Mouse (Mus musculus) midbrain, embryonic 12.5 days (tissue): Measurements from ENCODE around the gene Elfn1. TPM values are rescaled to one million over a fixed set of nuclear protein-coding genes. Genes with fewer than 3 reads are reported as not detected.

Source experiments
- ATAC-seq: fragments of 200-750 bp; cut with Nextera tagmentation; 2 replicates; pipeline ENCODE4 v1.8.0; 2017; ENCODE audit warnings: low read depth, moderate TSS enrichment, moderate library complexity; ENCODE audit not compliant: low FRiP score
- H3K27ac ChIP-seq: fragments of 300-500 bp; sonication (generic); replicated peaks from 2 replicates; pipeline ENCODE4 v1.5.1; 2016; ENCODE audit warnings: mild to moderate bottlenecking
- H3K27me3 ChIP-seq: fragments of 300-500 bp; sonication (generic); 2 replicates; pipeline ENCODE4 v1.6.1; 2016; ENCODE audit warnings: mild to moderate bottlenecking
- H3K36me3 ChIP-seq: fragments of 300-500 bp; sonication (generic); 2 replicates; pipeline ENCODE4 v1.6.1; 2016
- H3K4me1 ChIP-seq: fragments of 300-500 bp; sonication (generic); 2 replicates; pipeline ENCODE4 v1.6.1; 2016
- H3K4me2 ChIP-seq: fragments of 300-500 bp; sonication (generic); replicated peaks from 2 replicates; pipeline ENCODE4 v1.6.1; 2016; ENCODE audit warnings: mild to moderate bottlenecking, moderate library complexity
- H3K4me3 ChIP-seq: fragments of 300-500 bp; sonication (generic); 2 replicates; pipeline ENCODE4 v1.5.1; 2016; ENCODE audit warnings: mild to moderate bottlenecking
- H3K9ac ChIP-seq: fragments of 300-500 bp; sonication (generic); replicated peaks from 2 replicates; pipeline ENCODE4 v1.6.1; 2016; ENCODE audit warnings: mild to moderate bottlenecking, moderate library complexity
- H3K9me3 ChIP-seq: fragments of 300-500 bp; sonication (generic); 2 replicates; pipeline ENCODE4 v1.6.1; 2016; ENCODE audit warnings: mild to moderate bottlenecking
- WGBS: fragments of 180-500 bp; shearing (Covaris S2); methylation state at CpG from one replicate; pipeline ENCODE4 v1.1.7; 2016; 5-methylcytosine and 5-hydroxymethylcytosine counted together
- polyA plus RNA-seq: library from polyadenylated mRNA; unstranded; fragments of >200 nt; fragmentation: Nextera tagmentation; extraction: Ambion mirVana; gene quantifications from 2 replicates; pipeline ENCODE4 v1.2.1, GENCODE M21; 2016

The Elfn1 gene
- polyA plus RNA-seq, 1 experiment from 2014 or later = 0.94 TPM

DNA sequence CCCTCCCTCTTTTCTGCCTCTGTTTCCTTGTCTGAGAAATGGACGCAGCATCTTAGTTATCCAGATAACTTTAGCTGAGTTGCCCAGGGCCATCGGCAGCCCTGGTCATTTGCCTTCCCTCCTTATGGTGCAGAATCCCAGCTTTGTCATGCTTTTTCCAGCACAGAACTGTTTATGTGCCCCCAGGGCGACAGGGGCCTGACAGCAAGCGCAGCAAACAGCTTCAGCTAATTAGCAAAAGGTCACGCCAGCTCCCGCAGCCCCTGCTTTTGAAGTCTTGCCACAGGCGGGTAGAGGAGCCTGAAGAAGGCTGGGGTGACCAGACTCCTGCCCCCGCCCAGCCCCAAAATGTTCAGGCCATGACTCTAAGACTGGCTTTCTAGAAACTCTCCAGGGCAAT, 41.6 kb downstream of the Elfn1 start:
- ATAC-seq = no peak
- 52% methylated on average over 8 of the region's 8 CpGs for WGBS
- Histone ChIP-seq H3K27me3 (no peaks in the 10 kb centered on the region), H3K4me1 (peaks cover 14% of the 10 kb centered on the region), H3K36me3 (no peaks in the 10 kb centered on the region), H3K4me2 (no peak overlapping the region), H3K27ac (no peak overlapping the region), H3K9ac (no peak overlapping the region), H3K4me3 (no peak overlapping the region), H3K9me3 (no peaks in the 10 kb centered on the region)

DNA sequence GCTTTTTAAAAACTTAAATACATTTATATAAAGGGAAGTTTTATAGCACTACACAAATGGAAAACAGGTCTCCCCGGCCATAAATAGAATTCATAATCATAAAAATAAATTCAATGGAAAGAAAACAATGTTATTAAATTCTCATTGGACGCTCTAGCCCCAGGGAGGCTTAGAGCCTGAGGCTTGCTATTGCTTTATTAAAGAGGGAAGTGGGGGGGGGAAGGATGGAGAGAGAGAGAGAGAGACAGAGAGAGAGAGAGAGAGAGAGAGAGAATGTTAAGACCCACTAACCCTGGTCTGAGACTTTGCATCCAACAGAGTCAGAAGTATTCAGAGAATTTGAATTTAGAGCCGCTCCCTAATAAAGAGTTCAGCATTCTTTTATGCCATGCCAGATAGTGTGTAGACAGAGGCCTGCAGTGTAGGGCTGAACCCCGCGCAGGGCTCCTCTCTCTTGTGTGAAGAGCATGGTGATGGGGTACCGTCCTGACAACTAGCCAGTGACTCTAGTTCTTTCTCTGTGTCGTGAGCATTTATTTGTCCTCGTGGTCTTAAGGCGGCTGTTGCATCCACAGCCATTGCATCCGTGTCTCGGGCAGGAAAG, 42.3 kb downstream of the Elfn1 start:
- WGBS = 76% methylated on average over 11 of the region's 11 CpGs
- Histone ChIP-seq H3K27me3 (no peaks in the 10 kb centered on the region), H3K9me3 (no peaks in the 10 kb centered on the region), H3K9ac (no peak overlapping the region), H3K36me3 (no peaks in the 10 kb centered on the region), H3K4me2 (no peak overlapping the region), H3K4me1 (peaks cover 18% of the 10 kb centered on the region), H3K4me3 (no peak overlapping the region), H3K27ac (peak overlapping the region; percentile 54)
- no peak for ATAC-seq

DNA sequence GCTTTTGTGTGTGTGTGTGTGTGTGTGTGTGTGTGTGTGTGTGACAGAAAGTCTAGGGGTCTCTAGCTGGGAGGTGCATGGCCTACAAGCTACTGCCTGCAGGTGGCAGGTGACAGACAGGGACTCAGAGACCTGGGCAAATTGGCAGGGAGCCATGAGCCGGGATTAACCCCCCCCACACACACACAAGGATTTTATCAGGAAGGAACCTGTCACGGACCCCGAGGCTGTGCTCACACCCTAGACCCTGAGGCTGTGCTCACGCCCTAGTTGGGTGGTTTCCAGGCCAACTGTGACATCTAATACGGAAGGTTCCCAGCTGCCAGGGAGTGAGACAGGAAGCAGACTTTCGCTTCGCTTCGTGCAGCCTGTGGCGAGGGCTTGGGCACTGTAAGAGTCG, 49.1 kb downstream of the Elfn1 start:
- no peaks in the 10 kb centered on the region for H3K9me3 ChIP-seq
- H3K4me2 ChIP-seq = no peak overlapping the region
- no peaks in the 10 kb centered on the region for H3K36me3 ChIP-seq
- no peak for ATAC-seq
- H3K27me3 ChIP-seq = no peaks in the 10 kb centered on the region
- H3K9ac ChIP-seq = no peak overlapping the region
- peaks cover 8% of the 10 kb centered on the region for H3K4me1 ChIP-seq
- 73% methylated on average over 10 of the region's 10 CpGs for WGBS
- H3K27ac ChIP-seq = no peak overlapping the region
- H3K4me3 ChIP-seq = no peak overlapping the region

DNA sequence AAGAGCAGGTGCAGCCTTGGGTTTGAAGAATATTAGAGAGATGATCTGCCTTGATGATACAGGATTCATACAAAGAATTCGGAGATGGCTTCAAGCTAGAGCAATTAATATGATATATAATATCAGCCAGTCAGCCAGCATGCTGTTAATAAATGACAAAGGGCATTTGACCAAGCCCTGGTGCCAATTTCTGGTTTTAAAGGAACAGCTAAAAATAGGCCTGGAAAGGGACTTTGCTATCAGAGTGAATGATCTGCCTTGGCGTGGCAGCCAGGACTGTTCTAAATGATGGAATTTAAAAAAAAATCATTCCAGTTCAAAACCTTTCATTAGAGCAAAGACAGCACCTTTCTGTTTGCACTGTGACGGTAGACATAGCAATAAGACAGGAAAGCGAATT, 52.0 kb downstream of the Elfn1 start:
- no peaks in the 10 kb centered on the region for H3K27me3 ChIP-seq
- H3K4me3 ChIP-seq = no peak overlapping the region
- H3K9me3 ChIP-seq = no peaks in the 10 kb centered on the region
- H3K4me2 ChIP-seq = no peak overlapping the region
- ATAC-seq = no peak
- H3K4me1 ChIP-seq = peaks cover 7% of the 10 kb centered on the region
- no peak overlapping the region for H3K9ac ChIP-seq
- WGBS = 93% methylated on average over 4 of the region's 4 CpGs
- H3K36me3 ChIP-seq = no peaks in the 10 kb centered on the region
- H3K27ac ChIP-seq = no peak overlapping the region

DNA sequence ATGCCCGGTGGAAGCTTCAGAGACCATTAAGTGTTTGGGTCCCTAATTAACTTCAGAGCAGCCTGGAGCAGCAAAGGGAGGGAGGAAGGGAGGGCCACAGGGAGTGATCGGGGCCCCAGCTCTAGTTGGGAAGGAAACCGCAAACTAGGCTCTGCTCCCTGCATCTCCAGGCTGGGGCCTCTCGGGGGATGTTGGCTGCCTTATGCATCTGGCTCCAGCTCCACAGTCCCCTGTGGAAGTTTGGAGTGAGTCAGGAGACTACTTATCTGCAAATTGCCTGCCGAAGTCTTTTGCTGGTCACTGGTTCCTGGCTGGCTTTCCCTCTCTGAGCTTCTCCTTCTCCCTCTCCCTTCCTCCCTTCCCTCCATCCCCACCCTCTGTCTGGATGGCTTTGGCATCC, 56.6 kb downstream of the Elfn1 start:
- 0 out of 2 replicates have a peak, but pooled peaks cover 11% of the 10 kb centered on the region for H3K27me3 ChIP-seq
- H3K36me3 ChIP-seq = no peaks in the 10 kb centered on the region
- no peak for ATAC-seq
- peaks cover 5% of the 10 kb centered on the region; the same call in 1 of the 2 replicates for H3K4me1 ChIP-seq
- H3K9ac ChIP-seq = no peak overlapping the region
- no peaks in the 10 kb centered on the region for H3K9me3 ChIP-seq
- H3K4me2 ChIP-seq = no peak overlapping the region
- WGBS = 70% methylated on average over 5 of the region's 5 CpGs
- no peak overlapping the region for H3K27ac ChIP-seq
- no peak overlapping the region for H3K4me3 ChIP-seq

DNA sequence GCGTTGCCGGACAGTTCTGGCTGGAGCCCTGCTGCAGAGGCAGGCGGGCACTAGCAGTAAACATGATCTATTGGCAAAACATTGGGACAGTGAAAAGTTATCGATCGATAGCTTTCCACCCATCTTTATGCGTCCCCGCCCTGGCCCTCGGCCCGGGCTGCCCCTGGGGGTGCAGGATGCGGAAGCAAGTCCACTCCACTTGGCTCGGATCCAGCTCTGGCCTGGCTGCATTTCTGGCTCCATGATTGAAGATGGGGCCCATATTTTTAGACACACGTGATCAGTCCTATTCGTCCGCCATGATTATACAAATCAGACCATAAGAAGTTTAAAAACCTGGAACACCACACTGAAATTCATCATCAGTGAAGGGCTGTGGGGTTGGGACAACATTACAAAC, 57.9 kb downstream of the Elfn1 start:
- no peaks in the 10 kb centered on the region for H3K36me3 ChIP-seq
- H3K9me3 ChIP-seq = no peaks in the 10 kb centered on the region
- H3K27ac ChIP-seq = no peak overlapping the region
- 89% methylated on average over 14 of the region's 14 CpGs for whole genome bisulfite sequencing
- peaks cover 8% of the 10 kb centered on the region; the same call in 1 of the 2 replicates for H3K4me1 ChIP-seq
- H3K9ac ChIP-seq = no peak overlapping the region
- 0 out of 2 replicates have a peak, but pooled peaks cover 11% of the 10 kb centered on the region for H3K27me3 ChIP-seq
- ATAC-seq = no peak
- no peak overlapping the region for H3K4me3 ChIP-seq
- H3K4me2 ChIP-seq = no peak overlapping the region

DNA sequence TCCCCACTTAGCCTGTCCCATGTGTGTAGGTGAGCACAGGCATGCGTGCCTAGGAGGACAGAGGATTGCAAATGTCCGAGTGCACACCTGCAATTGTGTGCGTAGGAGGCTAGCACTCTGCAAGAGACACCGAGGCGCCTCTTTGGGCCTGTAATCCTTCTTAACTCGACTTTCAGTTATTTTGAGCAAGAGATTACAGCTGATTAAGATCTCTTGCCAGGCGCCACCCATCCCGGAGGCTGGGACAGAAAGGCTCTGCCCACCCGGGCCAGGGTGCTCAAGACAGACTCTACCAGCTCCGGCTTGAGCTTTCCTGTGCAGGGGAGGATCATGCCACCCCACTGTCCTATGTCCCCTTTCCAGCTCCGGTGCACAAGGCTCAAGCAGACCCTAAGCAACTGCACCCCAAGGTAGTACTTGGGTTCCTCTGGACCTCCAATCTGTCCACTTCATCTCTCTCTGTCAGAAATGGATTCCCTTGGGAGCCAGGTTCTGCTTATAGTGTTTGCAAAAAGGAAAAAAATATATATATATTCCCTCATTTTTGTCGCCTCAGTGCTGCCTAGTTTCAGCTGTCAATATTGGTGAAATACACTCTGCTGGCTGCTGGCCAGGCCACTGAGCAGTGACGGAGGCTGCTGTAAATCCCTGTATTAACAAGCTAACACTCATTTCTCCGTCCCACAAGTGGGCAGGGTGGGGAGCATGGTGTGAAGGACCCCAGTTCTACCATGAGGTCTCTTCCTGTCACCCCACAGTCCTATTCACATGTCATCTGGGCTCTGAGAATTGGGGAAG, 61.6 kb downstream of the Elfn1 start:
- Histone ChIP-seq H3K27me3 (peaks cover 17% of the 10 kb centered on the region; the same call in 1 of the 2 replicates), H3K4me1 (peaks cover 7% of the 10 kb centered on the region; the same call in 1 of the 2 replicates), H3K27ac (no peak overlapping the region), H3K4me3 (no peak overlapping the region), H3K4me2 (no peak overlapping the region), H3K9ac (no peak overlapping the region), H3K36me3 (no peaks in the 10 kb centered on the region), H3K9me3 (no peaks in the 10 kb centered on the region)
- WGBS = 69% methylated on average over 14 of the region's 14 CpGs
- ATAC-seq = no peak

DNA sequence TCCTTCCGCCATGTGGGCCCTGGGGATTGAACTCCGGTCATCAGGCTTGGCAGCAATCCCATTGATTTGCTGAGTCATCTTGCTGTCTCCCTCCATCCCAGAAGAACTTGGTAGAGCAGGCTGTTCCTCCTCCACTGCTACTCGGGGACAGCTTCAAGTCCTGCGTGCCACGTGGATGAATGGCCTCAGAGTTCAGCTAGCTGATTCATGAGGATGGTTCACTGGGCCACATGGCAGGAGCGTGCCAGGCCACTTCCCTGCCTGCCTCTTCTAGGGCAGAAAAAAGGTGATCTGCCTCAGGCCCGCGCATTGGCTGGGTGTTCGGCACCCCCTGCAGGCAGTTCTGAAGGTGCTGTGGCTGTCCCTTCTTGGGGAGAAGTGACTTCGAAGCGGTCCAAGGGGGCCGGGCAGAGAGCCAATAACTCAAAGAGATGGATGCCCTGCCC, 62.5 kb downstream of the Elfn1 start:
- ATAC-seq = no peak

DNA sequence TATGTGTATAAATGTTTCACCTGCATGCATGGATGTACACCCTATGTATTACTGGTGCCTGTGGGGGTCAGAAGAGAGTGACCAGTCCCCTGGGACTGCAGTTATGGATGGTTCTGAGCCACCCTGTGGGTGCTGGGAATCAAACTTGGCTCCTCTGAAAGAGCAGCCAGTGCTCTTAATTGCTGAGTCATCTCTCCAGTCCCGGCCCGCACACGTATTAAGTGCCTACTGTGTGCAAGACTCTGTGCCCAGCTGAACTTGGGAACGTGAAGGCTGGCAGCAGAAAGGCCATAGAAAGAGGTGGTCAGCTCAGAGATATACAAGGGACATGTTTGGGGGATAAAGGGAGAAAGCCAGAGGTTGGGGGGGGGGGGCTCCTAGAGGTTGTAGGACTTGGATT, 68.8 kb downstream of the Elfn1 start:
- peaks cover 12% of the 10 kb centered on the region for H3K4me1 ChIP-seq
- 81% methylated on average over 4 of the region's 4 CpGs for WGBS
- no peak overlapping the region for H3K4me2 ChIP-seq

More for the DNA sequence above, 62.5 kb downstream of the Elfn1 start:
- Histone ChIP-seq H3K9ac (no peak overlapping the region), H3K9me3 (no peaks in the 10 kb centered on the region), H3K36me3 (no peaks in the 10 kb centered on the region), H3K27ac (no peak overlapping the region), H3K4me3 (no peak overlapping the region), H3K4me1 (peaks cover 4% of the 10 kb centered on the region; the same call in 1 of the 2 replicates), H3K4me2 (no peak overlapping the region), H3K27me3 (peaks cover 17% of the 10 kb centered on the region; the same call in 1 of the 2 replicates)
- 73% methylated on average over 12 of the region's 12 CpGs for WGBS

DNA sequence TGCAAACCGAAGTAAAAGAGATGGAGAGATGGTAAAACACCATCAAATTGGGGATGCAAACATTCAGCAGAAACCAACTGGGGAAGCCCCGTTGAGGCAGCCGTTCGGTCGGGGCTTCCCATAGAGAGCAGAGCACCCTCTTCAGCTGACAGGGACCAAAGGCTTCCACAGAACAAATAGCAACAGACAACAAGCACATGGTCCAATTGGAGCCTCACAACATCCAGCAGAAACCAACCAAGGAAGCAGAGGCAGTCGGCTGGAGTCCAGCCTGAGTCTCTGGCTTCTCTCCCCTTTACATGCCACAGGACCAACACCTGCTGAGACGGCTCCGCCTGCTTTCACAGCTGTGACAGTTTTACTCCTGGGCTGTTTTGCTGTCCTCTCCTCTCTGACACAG, 69.7 kb downstream of the Elfn1 start:
- Histone ChIP-seq H3K27ac (no peak overlapping the region), H3K27me3 (peaks cover 16% of the 10 kb centered on the region), H3K4me3 (no peak overlapping the region), H3K9ac (no peak overlapping the region), H3K9me3 (no peaks in the 10 kb centered on the region), H3K4me1 (peaks cover 12% of the 10 kb centered on the region), H3K4me2 (no peak overlapping the region), H3K36me3 (no peaks in the 10 kb centered on the region)
- no peak for ATAC-seq
- 50% methylated on average over 8 of the region's 8 CpGs for WGBS

More for the DNA sequence above, 68.8 kb downstream of the Elfn1 start:
- no peaks in the 10 kb centered on the region for H3K9me3 ChIP-seq
- H3K27ac ChIP-seq = no peak overlapping the region
- no peak overlapping the region for H3K4me3 ChIP-seq
- H3K27me3 ChIP-seq = peaks cover 14% of the 10 kb centered on the region
- H3K9ac ChIP-seq = no peak overlapping the region
- ATAC-seq = no peak
- no peaks in the 10 kb centered on the region for H3K36me3 ChIP-seq

DNA sequence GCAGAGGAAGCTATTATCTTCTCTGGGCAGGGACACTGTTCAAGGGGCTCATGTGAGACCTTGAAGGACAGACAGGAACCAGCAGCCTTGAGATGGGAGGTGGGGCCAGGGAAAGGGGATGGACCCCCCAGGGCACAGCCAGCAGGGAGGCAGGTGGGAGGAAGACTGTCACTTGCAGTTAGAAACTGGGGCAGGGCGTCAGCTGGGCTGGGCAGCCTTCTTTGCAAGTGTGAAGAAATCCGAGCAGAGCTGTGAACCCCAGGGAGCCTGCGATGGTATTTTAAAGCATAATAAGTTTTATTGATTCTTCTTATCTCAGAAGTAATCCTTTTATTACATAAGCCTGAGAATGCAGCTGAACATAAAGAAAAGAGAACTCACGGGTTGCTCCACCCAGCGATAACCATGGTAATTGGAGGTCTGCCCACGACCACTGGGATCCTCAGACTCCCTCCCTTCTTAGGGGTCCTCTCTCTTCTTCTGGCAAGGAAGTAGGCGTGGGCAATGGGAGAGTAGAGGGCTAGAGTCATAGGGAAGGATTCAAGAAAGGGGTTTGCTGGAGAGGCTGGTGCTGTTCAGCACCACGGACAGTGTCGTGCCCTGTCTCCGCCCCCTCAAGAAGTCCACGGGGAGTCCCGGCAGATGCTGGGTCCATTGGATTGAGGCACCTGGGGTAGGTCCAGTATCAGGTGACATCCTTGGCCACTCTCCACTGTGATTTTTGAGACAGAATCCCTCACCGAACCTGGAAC, 71.0 kb downstream of the Elfn1 start:
- peaks cover 12% of the 10 kb centered on the region for H3K4me1 ChIP-seq
- H3K27me3 ChIP-seq = peaks cover 13% of the 10 kb centered on the region
- H3K4me2 ChIP-seq = no peak overlapping the region
- ATAC-seq = no peak
- no peaks in the 10 kb centered on the region for H3K36me3 ChIP-seq
- H3K9me3 ChIP-seq = no peaks in the 10 kb centered on the region
- H3K4me3 ChIP-seq = no peak overlapping the region
- 9% methylated on average over 13 of the region's 13 CpGs for WGBS
- H3K27ac ChIP-seq = no peak overlapping the region
- no peak overlapping the region for H3K9ac ChIP-seq

DNA sequence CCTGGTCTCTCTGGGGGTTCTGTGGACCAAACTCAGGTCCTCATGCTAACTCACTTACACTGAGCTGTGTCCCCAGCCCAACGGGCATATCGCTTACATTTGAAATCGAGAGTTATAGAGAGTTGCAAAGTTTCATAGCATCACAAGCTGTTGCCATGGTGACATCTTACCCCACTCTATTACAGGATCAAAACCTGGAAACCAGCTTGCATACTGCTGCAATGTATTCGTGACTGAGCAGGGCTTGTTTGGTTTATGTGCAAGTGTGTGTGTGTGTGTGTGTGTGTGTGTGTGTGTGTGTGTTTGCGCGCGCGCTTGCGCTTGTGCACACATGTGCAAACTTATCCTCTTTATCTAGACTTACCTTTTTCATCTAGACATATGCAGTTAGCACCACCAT, 71.6 kb downstream of the Elfn1 start:
- peaks cover 12% of the 10 kb centered on the region for H3K4me1 ChIP-seq
- ATAC-seq = no peak
- peaks cover 13% of the 10 kb centered on the region for H3K27me3 ChIP-seq
- WGBS = 76% methylated on average over 9 of the region's 9 CpGs
- no peak overlapping the region for H3K9ac ChIP-seq
- H3K9me3 ChIP-seq = no peaks in the 10 kb centered on the region
- no peak overlapping the region for H3K27ac ChIP-seq
- no peaks in the 10 kb centered on the region for H3K36me3 ChIP-seq
- no peak overlapping the region for H3K4me3 ChIP-seq
- H3K4me2 ChIP-seq = no peak overlapping the region
